Mouse (Mus musculus) MEL-GATA-1-ER (cell line): ENCODE measurements around the gene Mpp3.
"Not testable (repeated sequence)": the region's sequence is repeated elsewhere in the genome, so short reads cannot be mapped to it uniquely, and the experiment has no call there.

Source experiments
- DNase-seq: peaks from one replicate; pipeline ENCODE4 v3.0.0-alpha.2; 2012; ENCODE audit warnings: low read depth; ENCODE audit errors: extremely low read depth

Gene Mpp3

GRCm38 (mm10) chr11:102011510-102011909 is 16.8 kb downstream of the Mpp3 start:
- no peak for DNase-seq

- no peak for DNase-seq
Measured at GRCm38 (mm10) chr11:102010140-102010539, 18.1 kb downstream of the Mpp3 start.

DNA sequence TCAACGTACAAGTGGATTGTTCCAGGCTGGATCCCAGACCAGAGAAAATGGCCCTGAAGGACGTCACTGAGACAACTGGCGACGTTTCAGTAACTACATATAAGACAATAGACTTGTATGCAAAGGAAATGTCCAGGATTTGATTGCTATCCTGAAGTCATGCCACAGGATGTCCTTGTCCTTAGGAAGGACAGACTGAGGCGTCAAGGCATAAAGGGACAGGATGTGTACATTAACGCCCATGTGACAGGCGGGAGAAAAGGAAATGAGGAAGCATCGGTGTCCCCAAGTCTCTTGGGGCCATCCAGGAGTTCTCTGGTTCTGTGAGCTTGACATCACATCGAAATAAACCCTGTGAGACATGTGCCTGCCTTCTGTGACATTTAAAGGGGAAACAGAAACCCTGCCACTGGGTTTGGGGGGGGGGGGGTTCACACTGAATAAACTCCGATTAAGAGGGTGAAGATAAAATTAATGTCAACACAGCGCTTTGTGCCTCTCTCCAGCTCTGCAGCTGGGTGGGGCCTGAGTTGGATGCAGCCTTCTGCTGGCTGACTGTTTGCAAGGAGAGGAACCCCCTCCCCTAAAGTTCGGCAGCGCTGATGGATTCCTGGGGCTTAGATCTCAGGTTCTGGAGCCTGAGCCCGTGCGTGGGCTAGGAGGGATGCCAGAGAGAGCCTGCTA is 19.2 kb downstream of the Mpp3 start:
- DNase-seq = no peak

- DNase-seq = no peak
Measured at GRCm38 (mm10) chr11:102008372-102008771, 19.9 kb downstream of the Mpp3 start.

DNA sequence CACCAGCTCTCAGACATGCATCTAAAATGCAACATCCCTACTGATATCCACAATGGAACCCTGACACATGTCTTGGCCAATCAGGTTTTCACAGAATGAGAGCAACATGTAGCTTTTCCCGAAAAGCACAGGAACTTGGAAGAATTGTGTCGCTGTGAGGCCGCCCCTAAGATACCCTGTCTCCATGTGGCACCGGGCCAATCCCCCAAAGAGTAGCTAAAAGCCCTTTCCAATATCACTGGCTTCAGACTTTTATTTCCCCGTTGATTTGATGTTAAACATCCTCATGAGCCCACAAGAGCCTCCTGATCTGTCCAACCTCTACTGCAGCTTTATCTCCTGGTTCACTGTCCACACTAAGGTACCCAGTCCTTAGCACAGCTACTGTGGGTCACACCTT is 21.6 kb downstream of the Mpp3 start:
- no peak for DNase-seq

DNA sequence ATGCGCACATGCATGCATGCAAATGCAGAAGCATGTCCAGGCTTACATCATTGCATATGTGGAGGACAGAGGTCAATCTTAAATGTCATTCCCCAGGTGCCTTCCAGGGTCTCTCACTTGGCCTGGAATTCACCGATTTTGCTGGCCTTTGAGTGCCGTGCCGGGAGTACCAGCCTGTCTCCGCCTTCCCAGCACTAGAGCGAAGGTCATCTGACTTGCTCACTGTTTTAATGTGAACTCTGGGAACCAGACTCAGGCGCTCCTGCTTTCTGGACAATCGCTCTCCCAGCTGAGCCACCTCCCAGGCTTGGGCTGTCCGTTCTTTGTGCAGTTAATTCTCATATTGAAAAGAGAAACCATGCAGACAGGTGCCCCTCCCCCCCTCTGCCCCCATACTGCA is 22.0 kb downstream of the Mpp3 start:
- DNase-seq = no peak

- DNase-seq = no peak
Measured at GRCm38 (mm10) chr11:102004251-102004650, 24.0 kb downstream of the Mpp3 start.

- no peak for DNase-seq
Measured at GRCm38 (mm10) chr11:101999466-101999865, 28.8 kb downstream of the Mpp3 start.

DNA sequence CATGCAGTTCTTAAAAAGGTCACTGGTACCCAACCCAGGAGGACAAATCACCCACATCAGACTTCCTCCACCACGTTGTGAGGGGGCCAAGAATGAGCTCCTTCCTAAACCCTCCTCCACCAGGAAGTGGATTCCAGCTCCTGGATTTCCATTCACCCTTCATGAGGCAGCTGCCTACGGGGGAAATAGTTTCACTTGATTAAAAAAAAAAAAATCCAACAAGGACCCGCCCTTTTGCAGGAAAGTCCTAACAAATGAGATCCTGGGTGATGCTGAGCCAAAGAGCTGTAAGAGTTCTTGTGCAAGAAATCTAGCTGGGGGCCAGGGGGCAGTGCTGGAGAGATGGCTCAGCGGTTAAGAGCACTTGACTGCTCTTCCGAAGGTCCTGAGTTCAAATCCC is 30.0 kb downstream of the Mpp3 start:
- no peak for DNase-seq

DNA sequence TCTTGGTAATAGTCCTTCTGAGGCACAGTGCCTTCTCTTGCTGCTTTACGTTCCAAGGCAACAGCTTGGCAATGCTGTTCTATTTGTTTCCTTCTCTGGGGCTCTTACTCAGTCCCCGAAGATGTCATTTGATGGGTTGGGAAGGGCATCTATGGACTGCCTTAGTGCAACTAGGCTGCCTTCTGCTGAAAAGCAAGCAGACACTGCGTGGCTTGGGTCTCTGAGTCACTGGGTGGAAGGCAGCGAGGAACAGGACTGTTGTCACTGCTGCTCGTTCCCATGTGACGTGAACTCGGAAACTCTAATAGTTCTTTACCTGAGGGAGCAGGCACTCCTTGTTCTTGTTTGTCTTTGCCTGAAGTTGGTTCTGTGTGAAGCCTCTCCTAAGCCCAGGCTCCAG is 32.3 kb downstream of the Mpp3 start:
- DNase-seq = no peak

- DNase-seq = peak; percentile 98
Measured at GRCm38 (mm10) chr11:101994100-101994499, 34.2 kb downstream of the Mpp3 start.

DNA sequence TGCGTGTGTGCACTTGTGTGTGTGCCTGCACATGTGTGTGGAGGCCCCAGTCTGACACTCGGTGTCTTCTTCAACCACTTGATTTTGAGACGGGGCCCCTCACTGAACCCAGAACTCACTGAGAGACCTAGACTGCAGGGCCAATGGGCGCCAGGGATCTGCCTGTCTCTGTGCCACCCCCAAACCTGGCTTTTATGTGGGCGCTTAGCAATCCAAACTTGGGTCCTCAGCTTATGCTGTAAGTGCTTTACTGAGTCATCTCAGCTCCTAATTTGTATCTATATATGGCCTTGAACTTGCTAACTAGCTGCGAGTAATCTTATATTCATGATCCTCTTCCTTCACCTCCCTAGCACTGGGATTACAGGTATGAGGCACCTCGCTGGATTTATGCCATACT is 35.9 kb downstream of the Mpp3 start:
- no peak for DNase-seq

DNA sequence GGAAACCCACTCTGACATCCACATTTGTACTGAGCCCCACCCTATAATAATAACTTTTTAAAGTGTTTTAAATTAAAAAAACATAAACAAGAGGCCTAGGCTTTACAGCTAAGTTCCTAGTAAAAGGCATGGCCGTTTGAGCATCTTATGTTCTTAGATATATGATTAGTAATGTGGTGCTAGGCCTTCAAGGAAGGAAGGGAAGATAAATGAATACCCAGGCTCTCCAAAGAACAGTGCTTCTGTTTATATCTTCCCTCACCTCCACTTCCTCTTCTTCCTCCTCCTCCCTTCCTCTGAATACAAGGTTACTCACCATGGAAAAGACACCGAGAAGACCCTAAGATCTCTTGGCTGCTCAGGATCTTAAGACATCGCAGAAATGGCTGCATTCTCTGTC is 36.4 kb downstream of the Mpp3 start:
- peak; percentile 64 for DNase-seq

DNA sequence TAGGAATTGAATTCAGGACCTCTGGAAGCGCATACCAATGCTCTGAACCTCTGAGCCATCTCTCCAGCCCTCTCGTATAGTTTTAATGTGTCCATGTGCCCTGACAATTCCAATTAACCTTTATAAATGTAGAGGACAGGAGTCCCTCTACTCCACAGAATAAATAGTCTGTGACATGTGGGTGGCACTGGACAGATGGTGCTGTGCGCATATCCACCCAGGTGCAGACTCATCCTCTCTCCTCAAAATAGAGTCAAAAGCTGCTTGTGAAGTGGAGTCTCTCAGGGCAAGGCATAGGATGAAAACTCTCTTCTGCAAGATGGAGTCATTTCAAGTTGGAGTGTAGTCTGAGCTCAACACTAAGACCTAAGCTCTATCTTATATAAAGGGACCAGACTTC is 38.0 kb downstream of the Mpp3 start:
- DNase-seq = no peak

GRCm38 (mm10) chr11:101986913-101987312 is 41.3 kb downstream of the Mpp3 start, which contains the start of gene Dusp3:
TSS of gene Dusp3 (minus strand) at chr11:101987013.
- no peak for DNase-seq

- DNase-seq = peak; percentile 78
Measured at GRCm38 (mm10) chr11:101985990-101986389, 42.3 kb downstream of the Mpp3 start.

DNA sequence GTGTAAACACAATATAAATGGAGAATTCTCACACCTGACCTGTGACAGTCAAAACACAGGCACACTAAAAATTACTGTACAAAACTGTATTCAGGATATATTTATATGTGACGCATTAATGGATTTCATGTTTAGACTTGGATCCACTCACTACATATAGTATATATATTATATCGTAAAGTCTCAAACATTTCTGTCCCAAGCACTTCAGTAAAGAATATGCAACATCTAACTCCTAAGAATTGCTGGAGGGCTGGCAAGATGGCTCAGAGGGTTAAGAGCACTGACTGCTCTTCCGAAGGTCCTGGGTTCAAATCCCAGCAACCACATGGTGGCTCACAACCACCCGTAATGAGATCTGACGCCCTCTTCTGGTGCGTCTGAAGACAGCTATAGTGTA is 42.8 kb downstream of the Mpp3 start:
- not testable (repeated sequence) for DNase-seq

- peak; percentile 99 for DNase-seq
Measured at GRCm38 (mm10) chr11:101984054-101985025, 43.9 kb downstream of the Mpp3 start, which contains the start of gene Cfap97d1. TSS of gene Cfap97d1 (plus strand) at chr11:101984279.

DNA sequence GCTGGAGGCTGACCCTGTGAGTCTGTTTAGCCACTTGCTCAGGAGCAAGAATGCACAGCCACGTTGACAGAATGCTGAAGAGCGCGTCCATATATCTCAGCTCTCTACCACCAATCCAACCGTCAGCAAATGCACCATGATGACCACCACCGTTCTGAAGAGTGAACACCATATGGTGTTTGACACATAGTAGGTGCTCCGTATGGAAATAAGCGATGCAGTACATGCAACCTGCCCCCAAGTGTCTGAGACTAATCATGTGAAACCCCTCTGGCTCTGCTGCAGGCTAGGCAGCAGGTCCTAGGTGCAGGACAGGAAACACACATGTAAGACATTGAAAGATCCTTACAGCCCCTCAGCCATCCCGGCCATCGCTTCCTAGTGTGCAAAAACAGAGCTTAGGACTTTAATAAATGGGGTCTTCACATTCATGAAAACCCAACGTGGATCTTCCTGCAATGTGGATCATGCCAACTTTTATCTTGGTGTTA is 44.8 kb downstream of the Mpp3 start:
- no peak for DNase-seq

DNA sequence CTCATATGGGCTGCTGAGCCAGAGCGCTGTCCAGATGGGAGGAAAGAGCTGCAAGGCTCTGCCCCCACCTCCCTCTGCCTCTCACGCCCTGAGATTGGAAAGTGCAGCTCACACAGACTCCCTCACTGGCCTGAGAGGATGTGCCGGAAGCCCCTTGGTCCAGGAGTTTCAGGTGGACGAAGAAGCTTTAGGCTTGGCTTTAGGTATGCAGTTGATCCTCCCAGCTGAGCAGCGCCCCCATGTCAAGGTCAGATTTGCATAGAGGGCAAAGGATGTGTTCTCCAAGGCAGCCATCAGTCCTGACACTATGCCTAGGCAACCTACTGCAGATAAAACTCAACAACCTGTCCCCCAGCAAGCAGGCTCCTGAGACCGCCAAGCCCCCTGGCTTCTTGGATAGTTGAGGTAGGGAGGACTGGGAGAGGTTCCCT is 45.3 kb downstream of the Mpp3 start:
- DNase-seq = no peak

- DNase-seq = no peak
Measured at GRCm38 (mm10) chr11:101981850-101982249, 46.4 kb downstream of the Mpp3 start.

GRCm38 (mm10) chr11:101980603-101981157 is 47.6 kb downstream of the Mpp3 start:
- DNase-seq = no peak
